Mouse (Mus musculus): ENCODE results near the gene Vegfc. TPM values are rescaled to one million over a fixed set of nuclear protein-coding genes. Genes with fewer than 3 reads are reported as not detected.

Vegfc gene
- polyA plus RNA-seq, 1 experiment from 2014 or later, result 3.8 TPM

GRCm38 (mm10) chr8:54122345-54122744 is 44.9 kb downstream of the Vegfc start:
- H3K27ac ChIP-seq (ENCODE audit: low read length), result no peak overlapping the region
- H3K27me3 ChIP-seq (ENCODE audit: control insufficient read depth, insufficient read depth, low read depth, low read length), result no peaks in the 10 kb centered on the region
- no peak overlapping the region for H3K9ac ChIP-seq (ENCODE audit: low read depth, low read length)
- no peaks in the 10 kb centered on the region for H3K4me1 ChIP-seq (ENCODE audit: control insufficient read depth, insufficient read depth, low read length)
- no peak overlapping the region for H3K4me2 ChIP-seq (ENCODE audit: low read length)
- no peak for ATAC-seq
- H3K9me3 ChIP-seq (replicated peaks; ENCODE audit: control insufficient read depth, low read length, poor library complexity, severe bottlenecking), result no peaks in the 10 kb centered on the region
- no peak overlapping the region for H3K4me3 ChIP-seq (ENCODE audit: low read depth, low read length)
- no peaks in the 10 kb centered on the region for H3K36me3 ChIP-seq (ENCODE audit: control insufficient read depth, insufficient read depth, low read length)
- WGBS, result 79% methylated on average over 1 of the region's 1 CpGs

- H3K4me1 ChIP-seq (ENCODE audit: control insufficient read depth, insufficient read depth, low read length), result no peaks in the 10 kb centered on the region
- no peaks in the 10 kb centered on the region for H3K9me3 ChIP-seq (replicated peaks; ENCODE audit: control insufficient read depth, low read length, poor library complexity, severe bottlenecking)
- WGBS, result 98% methylated on average over 2 of the region's 2 CpGs
- no peak overlapping the region for H3K4me2 ChIP-seq (ENCODE audit: low read length)
- H3K27ac ChIP-seq (ENCODE audit: low read length), result no peak overlapping the region
- H3K9ac ChIP-seq (ENCODE audit: low read depth, low read length), result no peak overlapping the region
- H3K27me3 ChIP-seq (ENCODE audit: control insufficient read depth, insufficient read depth, low read depth, low read length), result no peaks in the 10 kb centered on the region
- no peaks in the 10 kb centered on the region for H3K36me3 ChIP-seq (ENCODE audit: control insufficient read depth, insufficient read depth, low read length)
- no peak overlapping the region for H3K4me3 ChIP-seq (ENCODE audit: low read depth, low read length)
- no peak for ATAC-seq
Measured at GRCm38 (mm10) chr8:54130558-54130957, 53.2 kb downstream of the Vegfc start.

- H3K9me3 ChIP-seq (replicated peaks; ENCODE audit: control insufficient read depth, low read length, poor library complexity, severe bottlenecking), result no peaks in the 10 kb centered on the region
- WGBS, result 59% methylated on average over 4 of the region's 4 CpGs
- no peak overlapping the region for H3K27ac ChIP-seq (ENCODE audit: low read length)
- no peaks in the 10 kb centered on the region for H3K27me3 ChIP-seq (ENCODE audit: control insufficient read depth, insufficient read depth, low read depth, low read length)
- no peak overlapping the region for H3K4me2 ChIP-seq (ENCODE audit: low read length)
- H3K36me3 ChIP-seq (ENCODE audit: control insufficient read depth, insufficient read depth, low read length), result no peaks in the 10 kb centered on the region
- ATAC-seq, result no peak
- H3K9ac ChIP-seq (ENCODE audit: low read depth, low read length), result no peak overlapping the region
- H3K4me1 ChIP-seq (ENCODE audit: control insufficient read depth, insufficient read depth, low read length), result no peaks in the 10 kb centered on the region
- H3K4me3 ChIP-seq (ENCODE audit: low read depth, low read length), result no peak overlapping the region
Measured at GRCm38 (mm10) chr8:54153240-54153639, 75.8 kb downstream of the Vegfc start.

DNA sequence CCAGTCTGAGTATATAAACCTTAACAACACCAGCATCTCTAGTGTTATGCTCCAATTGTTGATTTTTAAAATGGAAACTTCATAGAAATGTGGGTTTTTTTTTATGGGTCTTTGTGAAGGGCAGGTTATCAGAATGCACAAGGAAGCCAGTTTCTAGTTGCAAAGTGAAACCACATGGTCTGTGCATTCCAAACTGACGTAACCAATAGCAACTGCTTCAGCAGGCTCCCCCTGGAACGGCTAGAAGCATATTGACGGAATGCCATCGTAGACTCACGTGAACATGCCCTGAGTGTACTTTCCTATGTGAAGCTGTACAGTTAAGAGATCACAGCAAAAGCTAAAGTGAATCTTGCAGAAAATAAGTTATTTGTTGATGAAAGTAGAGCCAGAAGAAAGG is 86.1 kb downstream of the Vegfc start:
- H3K27me3 ChIP-seq (ENCODE audit: control insufficient read depth, insufficient read depth, low read depth, low read length), result no peaks in the 10 kb centered on the region
- H3K9me3 ChIP-seq (replicated peaks; ENCODE audit: control insufficient read depth, low read length, poor library complexity, severe bottlenecking), result no peaks in the 10 kb centered on the region
- H3K36me3 ChIP-seq (ENCODE audit: control insufficient read depth, insufficient read depth, low read length), result no peaks in the 10 kb centered on the region
- no peak overlapping the region for H3K9ac ChIP-seq (ENCODE audit: low read depth, low read length)
- peak overlapping the region; percentile 35 for H3K4me2 ChIP-seq (ENCODE audit: low read length)
- H3K4me1 ChIP-seq (ENCODE audit: control insufficient read depth, insufficient read depth, low read length), result 0 out of 2 replicates have a peak, but pooled peaks cover 3% of the 10 kb centered on the region
- WGBS, result 6% methylated on average over 5 of the region's 5 CpGs
- no peak for ATAC-seq
- no peak overlapping the region for H3K4me3 ChIP-seq (ENCODE audit: low read depth, low read length)
- H3K27ac ChIP-seq (ENCODE audit: low read length), result no peak overlapping the region

DNA sequence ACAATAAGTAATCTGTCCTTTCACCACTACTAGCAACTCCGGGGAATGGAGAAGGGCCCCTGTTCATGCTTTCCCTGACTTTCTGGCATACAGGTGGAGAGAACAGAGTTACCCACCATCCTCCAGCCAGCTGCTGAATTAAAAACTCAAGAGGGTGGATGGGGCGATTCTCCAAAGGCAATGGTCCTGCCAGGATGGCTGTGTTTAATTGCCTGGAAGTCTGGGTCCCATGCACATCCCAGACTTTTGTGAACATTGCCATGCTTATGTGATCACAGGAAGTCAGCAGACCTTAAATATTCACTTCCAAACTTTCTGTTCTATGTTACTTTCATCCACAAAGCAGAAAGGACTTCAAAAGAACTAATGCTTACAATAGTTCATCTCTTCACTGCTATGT is 107.9 kb downstream of the Vegfc start:
- no peak overlapping the region for H3K27ac ChIP-seq (ENCODE audit: low read length)
- H3K9me3 ChIP-seq (replicated peaks; ENCODE audit: control insufficient read depth, low read length, poor library complexity, severe bottlenecking), result no peaks in the 10 kb centered on the region
- H3K27me3 ChIP-seq (ENCODE audit: control insufficient read depth, insufficient read depth, low read depth, low read length), result no peaks in the 10 kb centered on the region
- ATAC-seq, result no peak
- H3K9ac ChIP-seq (ENCODE audit: low read depth, low read length), result no peak overlapping the region
- WGBS, result 74% methylated on average over 2 of the region's 2 CpGs
- H3K4me2 ChIP-seq (ENCODE audit: low read length), result no peak overlapping the region
- H3K4me3 ChIP-seq (ENCODE audit: low read depth, low read length), result no peak overlapping the region
- no peaks in the 10 kb centered on the region for H3K4me1 ChIP-seq (ENCODE audit: control insufficient read depth, insufficient read depth, low read length)
- no peaks in the 10 kb centered on the region for H3K36me3 ChIP-seq (ENCODE audit: control insufficient read depth, insufficient read depth, low read length)

DNA sequence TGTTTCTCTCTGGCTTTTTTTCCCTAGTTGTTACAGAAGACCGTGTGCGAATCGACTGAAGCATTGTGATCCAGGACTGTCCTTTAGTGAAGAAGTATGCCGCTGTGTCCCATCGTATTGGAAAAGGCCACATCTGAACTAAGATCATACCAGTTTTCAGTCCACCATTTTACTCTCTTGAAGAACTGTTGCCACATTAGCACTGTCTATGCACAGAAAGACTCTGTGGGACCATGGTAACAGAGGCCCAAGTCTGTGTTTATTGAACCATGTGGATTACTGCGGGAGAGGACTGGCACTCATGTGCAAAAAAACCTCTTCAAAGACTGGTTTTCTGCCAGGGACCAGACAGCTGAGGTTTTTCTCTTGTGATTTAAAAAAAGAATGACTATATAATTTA is 108.5 kb downstream of the Vegfc start:
- no peaks in the 10 kb centered on the region for H3K36me3 ChIP-seq (ENCODE audit: control insufficient read depth, insufficient read depth, low read length)
- 89% methylated on average over 6 of the region's 6 CpGs for WGBS

DNA sequence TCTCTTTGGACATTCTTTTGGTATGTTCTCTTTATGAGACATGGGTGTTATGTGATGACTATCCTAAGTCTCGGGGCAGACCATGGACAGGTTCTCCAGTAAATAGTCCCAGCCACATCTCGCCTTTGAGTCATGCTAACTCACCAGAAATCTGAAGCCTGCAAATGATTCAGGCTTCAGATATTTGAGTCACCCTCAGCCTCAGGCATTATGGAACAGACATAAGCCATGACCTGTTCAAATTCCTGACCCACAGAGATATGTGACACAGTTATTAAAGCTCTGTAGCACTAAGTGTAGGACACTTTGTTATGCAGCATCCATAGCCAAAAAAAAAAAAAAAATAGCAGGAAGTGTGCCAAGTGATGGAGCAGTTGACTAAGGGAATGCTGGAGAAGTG is 138.8 kb downstream of the Vegfc start:
- H3K9ac ChIP-seq (ENCODE audit: low read depth, low read length), result no peak overlapping the region
- H3K27ac ChIP-seq (ENCODE audit: low read length), result no peak overlapping the region
- H3K9me3 ChIP-seq (replicated peaks; ENCODE audit: control insufficient read depth, low read length, poor library complexity, severe bottlenecking), result no peaks in the 10 kb centered on the region
- no peaks in the 10 kb centered on the region for H3K4me1 ChIP-seq (ENCODE audit: control insufficient read depth, insufficient read depth, low read length)
- H3K4me2 ChIP-seq (ENCODE audit: low read length), result no peak overlapping the region
- no peak for ATAC-seq
- H3K36me3 ChIP-seq (ENCODE audit: control insufficient read depth, insufficient read depth, low read length), result no peaks in the 10 kb centered on the region
- no peak overlapping the region for H3K4me3 ChIP-seq (ENCODE audit: low read depth, low read length)
- WGBS, result 79% methylated on average over 2 of the region's 2 CpGs
- no peaks in the 10 kb centered on the region for H3K27me3 ChIP-seq (ENCODE audit: control insufficient read depth, insufficient read depth, low read depth, low read length)

More for the DNA sequence above, 108.5 kb downstream of the Vegfc start:
- no peak overlapping the region for H3K4me2 ChIP-seq (ENCODE audit: low read length)
- no peak overlapping the region for H3K27ac ChIP-seq (ENCODE audit: low read length)
- H3K9me3 ChIP-seq (replicated peaks; ENCODE audit: control insufficient read depth, low read length, poor library complexity, severe bottlenecking), result no peaks in the 10 kb centered on the region
- H3K4me1 ChIP-seq (ENCODE audit: control insufficient read depth, insufficient read depth, low read length), result no peaks in the 10 kb centered on the region
- no peak for ATAC-seq
- H3K27me3 ChIP-seq (ENCODE audit: control insufficient read depth, insufficient read depth, low read depth, low read length), result no peaks in the 10 kb centered on the region
- no peak overlapping the region for H3K9ac ChIP-seq (ENCODE audit: low read depth, low read length)
- H3K4me3 ChIP-seq (ENCODE audit: low read depth, low read length), result no peak overlapping the region

GRCm38 (mm10) chr8:54228801-54229204 is 151.4 kb downstream of the Vegfc start:
- 33% methylated on average over 1 of the region's 1 CpGs for WGBS
- Histone ChIP-seq H3K9ac (ENCODE audit: low read depth, low read length) (no peak overlapping the region), H3K27me3 (ENCODE audit: control insufficient read depth, insufficient read depth, low read depth, low read length) (no peaks in the 10 kb centered on the region), H3K4me3 (ENCODE audit: low read depth, low read length) (no peak overlapping the region), H3K4me2 (ENCODE audit: low read length) (no peak overlapping the region), H3K9me3 (replicated peaks; ENCODE audit: control insufficient read depth, low read length, poor library complexity, severe bottlenecking) (no peaks in the 10 kb centered on the region), H3K4me1 (ENCODE audit: control insufficient read depth, insufficient read depth, low read length) (no peaks in the 10 kb centered on the region), H3K27ac (ENCODE audit: low read length) (no peak overlapping the region), H3K36me3 (ENCODE audit: control insufficient read depth, insufficient read depth, low read length) (no peaks in the 10 kb centered on the region)
- no peak for ATAC-seq

DNA sequence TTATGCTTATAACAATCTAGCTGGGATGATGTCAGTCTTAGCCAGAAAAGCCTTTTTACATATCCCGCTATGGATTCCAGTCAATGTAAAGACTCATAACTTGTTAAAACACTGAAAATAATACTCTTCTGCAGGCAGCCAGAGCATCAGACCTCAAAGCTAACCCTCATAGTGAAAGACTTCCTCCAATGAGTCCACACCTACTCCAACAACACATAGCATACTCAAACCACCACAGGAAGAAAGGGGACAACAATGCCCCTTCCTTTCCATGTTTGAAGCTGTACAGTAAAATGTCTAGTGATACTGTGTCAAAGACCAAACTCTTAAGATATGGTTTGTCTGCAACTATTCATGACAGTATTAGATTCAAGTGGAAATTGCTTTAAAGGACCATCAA is 153.2 kb downstream of the Vegfc start:
- Histone ChIP-seq H3K27ac (ENCODE audit: low read length) (no peak overlapping the region), H3K27me3 (ENCODE audit: control insufficient read depth, insufficient read depth, low read depth, low read length) (no peaks in the 10 kb centered on the region), H3K4me2 (ENCODE audit: low read length) (no peak overlapping the region), H3K36me3 (ENCODE audit: control insufficient read depth, insufficient read depth, low read length) (no peaks in the 10 kb centered on the region), H3K4me1 (ENCODE audit: control insufficient read depth, insufficient read depth, low read length) (no peaks in the 10 kb centered on the region), H3K4me3 (ENCODE audit: low read depth, low read length) (no peak overlapping the region), H3K9ac (ENCODE audit: low read depth, low read length) (no peak overlapping the region), H3K9me3 (replicated peaks; ENCODE audit: control insufficient read depth, low read length, poor library complexity, severe bottlenecking) (no peaks in the 10 kb centered on the region)
- no peak for ATAC-seq
- 92% methylated on average over 1 of the region's 1 CpGs for WGBS

DNA sequence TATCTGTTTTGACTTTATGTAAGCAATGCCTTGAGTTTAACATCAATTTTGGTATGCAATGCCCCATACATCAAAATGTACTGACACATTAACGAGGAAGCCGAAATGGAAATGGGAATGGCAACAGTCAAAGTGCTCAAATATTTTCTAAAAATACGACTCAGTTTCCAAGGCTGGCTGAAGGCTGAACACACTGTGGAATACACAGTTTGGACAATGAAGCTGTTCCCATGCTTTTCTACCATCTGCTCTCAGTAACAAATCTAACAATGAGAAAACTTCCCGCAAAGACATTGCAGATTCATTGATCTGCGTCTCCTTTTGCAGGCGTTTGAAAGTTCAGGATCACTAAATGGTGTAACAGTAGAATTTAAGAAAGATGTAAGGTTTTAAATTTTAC is 155.9 kb downstream of the Vegfc start:
- no peaks in the 10 kb centered on the region for H3K27me3 ChIP-seq (ENCODE audit: control insufficient read depth, insufficient read depth, low read depth, low read length)
- no peak for ATAC-seq
- WGBS, result 97% methylated on average over 6 of the region's 6 CpGs
- no peak overlapping the region for H3K9ac ChIP-seq (ENCODE audit: low read depth, low read length)
- no peaks in the 10 kb centered on the region for H3K36me3 ChIP-seq (ENCODE audit: control insufficient read depth, insufficient read depth, low read length)
- H3K27ac ChIP-seq (ENCODE audit: low read length), result no peak overlapping the region
- H3K9me3 ChIP-seq (replicated peaks; ENCODE audit: control insufficient read depth, low read length, poor library complexity, severe bottlenecking), result no peaks in the 10 kb centered on the region
- H3K4me1 ChIP-seq (ENCODE audit: control insufficient read depth, insufficient read depth, low read length), result no peaks in the 10 kb centered on the region
- H3K4me3 ChIP-seq (ENCODE audit: low read depth, low read length), result no peak overlapping the region
- H3K4me2 ChIP-seq (ENCODE audit: low read length), result no peak overlapping the region
